Mouse (Mus musculus) myocyte (in vitro differentiated cells): ENCODE results near the gene Lrit3.

Source experiments
- CEBPB ChIP-seq: IDR thresholded peaks from 2 replicates; pipeline ENCODE4 v1.6.1; 2011; ENCODE audit warnings: mild to moderate bottlenecking, moderate library complexity; ENCODE audit not compliant: poor library complexity, insufficient read depth, severe bottlenecking
- MAX ChIP-seq: IDR thresholded peaks from one replicate; pipeline ENCODE4 v1.6.1; 2011; ENCODE audit warnings: low read depth, mild to moderate bottlenecking, control low read depth
- POLR2A ChIP-seq: IDR thresholded peaks from one replicate; pipeline ENCODE4 v1.6.1; 2011; ENCODE audit warnings: low read depth, mild to moderate bottlenecking, control low read depth, moderate library complexity; ENCODE audit not compliant: insufficient read length

DNA sequence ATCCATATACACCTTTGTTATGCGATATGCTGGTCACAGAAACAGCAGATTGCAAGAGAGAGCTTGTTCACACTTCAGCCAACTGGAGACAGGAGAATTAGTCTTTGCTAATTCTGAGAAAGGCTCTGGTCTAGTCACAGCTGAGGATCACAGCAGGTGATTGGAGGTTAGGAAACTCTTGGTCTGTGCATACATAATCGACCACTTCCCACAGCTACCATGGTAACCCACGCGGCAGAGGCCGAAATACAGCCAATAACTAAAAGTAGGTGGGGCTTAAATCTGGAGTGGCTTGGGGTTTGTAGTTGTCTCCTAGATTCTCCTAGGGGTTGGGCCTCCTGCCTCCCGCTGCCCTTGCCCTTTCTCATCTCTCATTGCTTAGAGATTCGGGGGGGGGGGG, 34.2 kb upstream of the Lrit3 start:
- TF ChIP-seq MAX (no peak), CEBPB (no peak), POLR2A (no peak)
